Mouse (Mus musculus): ENCODE measurements around the gene Hipk1.

- TF ChIP-seq E2F4 (IDR thresholded peaks at IDR 0.05; ENCODE audit: insufficient read depth) (no peak), POLR2A (IDR thresholded peaks at IDR 0.05; ENCODE audit: insufficient read length, low read depth) (no peak), USF1 (IDR thresholded peaks at IDR 0.05; ENCODE audit: low read depth) (no peak), TCF12 (IDR thresholded peaks at IDR 0.05; ENCODE audit: insufficient read depth, poor library complexity, severe bottlenecking) (no peak)
These were observed 17.4 kb downstream of the Hipk1 start for GRCm38 (mm10) chr3:103774009-103774408.

All from myocyte (in vitro differentiated cells).